Mouse (Mus musculus) C2C12 (cell line): ENCODE measurements around the gene Gorasp2. TPM values are rescaled to one million over a fixed set of nuclear protein-coding genes. Genes with fewer than 3 reads are reported as not detected.

Experiments
- H3K27me3 ChIP-seq: one replicate; pipeline ENCODE4 v1.6.1; 2011; ENCODE audit not compliant: control insufficient read depth, insufficient read depth, insufficient read length
- H3K36me3 ChIP-seq: one replicate; pipeline ENCODE4 v1.6.1; 2011; ENCODE audit not compliant: control insufficient read depth, insufficient read depth
- H3K4me3 ChIP-seq: one replicate; pipeline ENCODE4 v1.5.1; 2011; ENCODE audit warnings: mild to moderate bottlenecking, control low read depth; ENCODE audit not compliant: poor library complexity, insufficient read depth, severe bottlenecking
- H3K79me2 ChIP-seq: one replicate; pipeline ENCODE4 v1.6.1; 2011; ENCODE audit not compliant: control insufficient read depth, insufficient read depth
- H3K79me3 ChIP-seq: one replicate; pipeline ENCODE4 v1.6.1; 2011; ENCODE audit warnings: low read depth, control low read depth
- H3ac ChIP-seq: one replicate; pipeline ENCODE3; 2011; ENCODE audit warnings: low read depth; ENCODE audit not compliant: control insufficient read depth, insufficient read length
- CEBPB ChIP-seq: IDR thresholded peaks from one replicate; pipeline ENCODE4 v1.6.1; 2011; ENCODE audit warnings: low read depth, mild to moderate bottlenecking, control low read depth, moderate library complexity
- CTCF ChIP-seq: IDR thresholded peaks from one replicate; pipeline ENCODE4 v1.5.1; 2011; ENCODE audit not compliant: control insufficient read depth, insufficient read depth, insufficient read length
- FOSL1 ChIP-seq: IDR thresholded peaks from one replicate; pipeline ENCODE4 v1.8.0; 2011; ENCODE audit warnings: mild to moderate bottlenecking, low read length; ENCODE audit not compliant: poor library complexity, insufficient read depth, severe bottlenecking
- MAX ChIP-seq: IDR thresholded peaks from one replicate; pipeline ENCODE4 v1.6.1; 2011; ENCODE audit warnings: mild to moderate bottlenecking, control low read depth
- MYOD1 ChIP-seq: IDR thresholded peaks from one replicate; pipeline ENCODE4 v1.6.1; 2011; ENCODE audit warnings: low read depth; ENCODE audit not compliant: control insufficient read depth, insufficient read length
- MYOG ChIP-seq: IDR thresholded peaks from one replicate; pipeline ENCODE4 v1.6.1; 2011; ENCODE audit not compliant: control insufficient read depth, insufficient read length; ENCODE audit errors: extremely low read depth
- USF1 ChIP-seq: IDR thresholded peaks from one replicate; pipeline ENCODE4 v1.6.1; 2011; ENCODE audit warnings: low read depth, mild to moderate bottlenecking, control low read depth, moderate library complexity
- polyA plus RNA-seq: library from polyadenylated mRNA; unstranded; fragments of >200 nt; fragmentation: generic; extraction: Trizol; gene quantifications from one replicate; pipeline ENCODE4 v1.2.1, GENCODE M21; 2012; ENCODE audit warnings: missing spikeins

The Gorasp2 gene
- polyA plus RNA-seq, 1 experiment: 114 TPM

- Histone ChIP-seq H3K79me2 (peaks cover 10% of the 10 kb centered on the region), H3K27me3 (no peaks in the 10 kb centered on the region), H3K4me3 (no peak overlapping the region), H3ac (no peak overlapping the region), H3K79me3 (peaks cover 1% of the 10 kb centered on the region), H3K36me3 (peaks cover 66% of the 10 kb centered on the region)
- TF ChIP-seq MAX (no peak), MYOD1 (no peak), MYOG (no peak), FOSL1 (no peak), CEBPB (no peak), CTCF (no peak), USF1 (no peak)
Observed at GRCm38 (mm10) chr2:70752149-70752548, 90.8 kb downstream of the Gorasp2 start.

Other genes with a start within 250 kb of the Gorasp2 start
- 0.01 TPM for gene Sp5, start 186.7 kb upstream of the Gorasp2 start, polyA plus RNA-seq
- 0.09 TPM for gene Erich2, start 152.8 kb upstream of the Gorasp2 start, polyA plus RNA-seq
- gene Gad1, start 108.5 kb upstream of the Gorasp2 start, polyA plus RNA-seq: not detected
- 3.5 TPM for gene Gm26558, start 532 bp downstream of the Gorasp2 start, polyA plus RNA-seq
- gene Tlk1, start 164.2 kb downstream of the Gorasp2 start, polyA plus RNA-seq: 8.1 TPM